8 mouse cellular contexts compared by ENCODE assay signal in genomic region chr13:51400186-51400719, GRCm38 (mm10). TPM values are rescaled to one million over a fixed set of nuclear protein-coding genes. Genes with fewer than 3 reads are reported as not detected.
DNase-seq lines count a peak whose midpoint lies in the region; ATAC-seq and TF ChIP-seq lines count a peak whose summit lies in the region.

No protein-coding gene starts in this region.

- no peak overlapping the region for H3K9ac ChIP-seq in intestine, embryonic 15.5 days
- H3K9ac ChIP-seq in liver, postnatal 0 days (replicated peaks), result peak overlapping the region; percentile 34; the same call in 1 of the 2 replicates

- 0 out of 2 replicates have a peak overlapping the region, but pooled peaks have one; percentile 15 for H3K27ac ChIP-seq in left cerebral cortex, adult 2 months
- no peak overlapping the region for H3K27ac ChIP-seq in cortical plate, adult 2 months (ENCODE audit: insufficient read depth, low read length)
- H3K27ac ChIP-seq in intestine, embryonic 15.5 days, result no peak overlapping the region
- H3K27ac ChIP-seq in liver, postnatal 0 days (ENCODE audit: low read depth), result peak overlapping the region; percentile 60

- peak in 1 of 2 experiments; percentile 26 for DNase-seq in left cerebral cortex, adult 2 months (ENCODE audit: extremely low spot score in 1 of 2, low spot score in 2 of 2)
- DNase-seq in left cerebral cortex, postnatal 10 days (ENCODE audit: extremely low spot score in 1 of 2, low spot score in 2 of 2), result no peak
- DNase-seq in ES-CJ7 (ENCODE audit: low read depth, low spot score), result peak; percentile 74
- peak; percentile 31 for DNase-seq in liver, postnatal 0 days
- peak; percentile 12 for DNase-seq in thymus, postnatal 25 days
- DNase-seq in lung, adult 2 months, result no peak

- H3K27me3 ChIP-seq in intestine, embryonic 15.5 days (replicated peaks), result no peaks in the 10 kb centered on the region
- no peaks in the 10 kb centered on the region for H3K27me3 ChIP-seq in liver, postnatal 0 days (ENCODE audit: insufficient read depth, low read length)

- ATAC-seq in intestine, embryonic 15.5 days, result peak; percentile 67
- ATAC-seq in liver, postnatal 0 days, result peak; percentile 77

- H3K9me3 ChIP-seq in intestine, embryonic 15.5 days, result no peaks in the 10 kb centered on the region
- H3K9me3 ChIP-seq in liver, postnatal 0 days (ENCODE audit: low read length), result no peaks in the 10 kb centered on the region

- intact Hi-C loops in left cerebral cortex, adult 2 months (cut with DNase I), result loop anchor here (5.0 kb wide), 2 partner anchors 63 to 108 kb away; no protein-coding TSS in a partner anchor
- intact Hi-C loops in left cerebral cortex, postnatal 10 days (cut with DNase I), result loop anchor here (10.0 kb wide), 1 partner anchor 105 kb away; no protein-coding TSS in a partner anchor

- peak overlapping the region; percentile 36 for H3K4me3 ChIP-seq in left cerebral cortex, adult 2 months
- peak overlapping the region; percentile 20; the same call in 1 of the 2 replicates for H3K4me3 ChIP-seq in cortical plate, adult 2 months (ENCODE audit: insufficient read depth, low read length)
- H3K4me3 ChIP-seq in intestine, embryonic 15.5 days (replicated peaks), result peak overlapping the region; percentile 26
- peak overlapping the region; percentile 39 for H3K4me3 ChIP-seq in liver, postnatal 0 days (ENCODE audit: low read depth, low read length)
- no peak overlapping the region for H3K4me3 ChIP-seq in lung, adult 2 months (replicated peaks; ENCODE audit: extremely low read depth, low read depth, low read length)

- TF ChIP-seq CTCF in left cerebral cortex, adult 2 months (IDR thresholded peaks at IDR 0.05), result no peak; the same call in 1 of the 2 replicates
- no peak for TF ChIP-seq CTCF in cortical plate, adult 2 months (IDR thresholded peaks at IDR 0.05; ENCODE audit: extremely low read depth, insufficient read depth, low read length)
- TF ChIP-seq CTCF in liver, postnatal 0 days (IDR thresholded peaks at IDR 0.05; ENCODE audit: low read depth), result no peak
- no peak for TF ChIP-seq CTCF in lung, adult 2 months (IDR thresholded peaks at IDR 0.05; ENCODE audit: insufficient read depth, low read length)

- no peak for TF ChIP-seq EP300 in liver, postnatal 0 days (IDR thresholded peaks at IDR 0.05; ENCODE audit: low read depth)

- no peaks in the 10 kb centered on the region for H3K36me3 ChIP-seq in intestine, embryonic 15.5 days
- no peaks in the 10 kb centered on the region for H3K36me3 ChIP-seq in liver, postnatal 0 days (replicated peaks; ENCODE audit: insufficient read depth, low read length)

- no peak for TF ChIP-seq POLR2A in cortical plate, adult 2 months (IDR thresholded peaks at IDR 0.05; ENCODE audit: extremely low read depth, insufficient read depth, low read length)
- no peak for TF ChIP-seq POLR2A in lung, adult 2 months (IDR thresholded peaks at IDR 0.05; ENCODE audit: borderline replicate concordance, extremely low read depth, low read depth, low read length)

- H3K4me2 ChIP-seq in intestine, embryonic 15.5 days (replicated peaks), result peak overlapping the region; percentile 71
- peak overlapping the region; percentile 79 for H3K4me2 ChIP-seq in liver, postnatal 0 days (ENCODE audit: low read depth, low read length)

- peaks cover 4% of the 10 kb centered on the region; the same call in 1 of the 2 replicates for H3K4me1 ChIP-seq in cortical plate, adult 2 months (ENCODE audit: control insufficient read depth, insufficient read depth, low read length)
- peaks cover 9% of the 10 kb centered on the region; the same call in 1 of the 2 replicates for H3K4me1 ChIP-seq in intestine, embryonic 15.5 days (replicated peaks)
- H3K4me1 ChIP-seq in liver, postnatal 0 days (ENCODE audit: insufficient read depth), result peaks cover 7% of the 10 kb centered on the region
- no peaks in the 10 kb centered on the region for H3K4me1 ChIP-seq in lung, adult 2 months (ENCODE audit: control insufficient read depth, insufficient read depth, low read length)

- WGBS in intestine, embryonic 15.5 days, result 31% methylated on average over 14 of the region's 14 CpGs
- 11% methylated on average over 14 of the region's 14 CpGs for WGBS in liver, postnatal 0 days (ENCODE audit: insufficient replicate concordance)
- 28% methylated on average over 14 of the region's 14 CpGs for WGBS in lung, adult 2 months

RNA-seq across cellular contexts. Expression of gene S1pr3, which starts 8.2 kb away (rescaled TPM):
- 1 to 10 TPM; 7.1 TPM for total RNA-seq in left cerebral cortex, adult 2 months (2021)
- 1 to 10 TPM; 7.3 to 7.9 TPM for total RNA-seq in left cerebral cortex, postnatal 10 days (2021)
- 6.7 and 6.9 TPM in 2 replicates for polyA plus RNA-seq in cortical plate, adult 2 months (2012; rRNA removed)
- 42.3 and 46.6 TPM in 2 replicates for polyA plus RNA-seq in intestine, embryonic 15.5 days (2015; fragmentation: Nextera tagmentation; extraction: Ambion mirVana)
- polyA plus RNA-seq in liver, postnatal 0 days (2015; fragmentation: Nextera tagmentation; extraction: Ambion mirVana), result 1.3 and 1.4 TPM in 2 replicates
- 38.6 and 51.1 TPM in 2 replicates for polyA plus RNA-seq in lung, adult 2 months (2012; rRNA removed)

Comparison
In these comparisons a context has a peak if more than half of its experiments do, and no peak if none do; other contexts are left out.
1. DNase-seq: peak in ES-CJ7 (single experiment), liver, postnatal 0 days (single experiment) and thymus, postnatal 25 days (single experiment); none in left cerebral cortex, postnatal 10 days (0 of 2) and lung, adult 2 months (single experiment).
2. H3K27ac ChIP-seq: peak in left cerebral cortex, adult 2 months (single experiment) and liver, postnatal 0 days (single experiment); none in cortical plate, adult 2 months (single experiment) and intestine, embryonic 15.5 days (single experiment).